Mouse (Mus musculus): ENCODE data around the gene Tmem165.

Tmem165 gene

DNA sequence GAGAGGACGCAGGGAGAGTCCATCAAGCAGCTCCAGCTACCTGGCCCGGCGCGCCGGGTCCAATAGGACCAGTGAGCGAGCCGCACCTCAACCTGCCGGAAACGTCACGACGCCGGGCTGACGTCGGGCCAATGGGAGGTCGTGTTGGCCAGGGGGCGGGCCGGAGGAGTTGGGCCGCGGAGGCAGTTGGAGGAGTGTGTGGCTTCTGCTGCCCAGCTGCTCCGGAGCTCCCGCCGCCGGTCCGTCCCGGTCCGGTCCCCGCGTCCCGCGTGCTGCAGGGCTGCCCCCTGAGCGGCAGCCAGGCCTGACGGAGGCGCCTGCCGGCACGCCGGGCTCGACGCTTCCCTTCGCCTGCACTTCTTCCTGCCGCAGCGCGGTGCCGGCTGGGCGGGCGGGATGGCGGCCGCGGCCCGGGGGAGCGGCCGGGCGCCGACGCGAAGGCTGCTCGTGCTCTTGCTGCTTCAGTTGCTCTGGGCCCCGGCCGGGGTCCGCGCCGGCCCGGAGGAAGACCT, at the start of gene Tmem165:
Gene Tmem165, plus strand, starts transcription at position 131 of the 512 bp plus-strand sequence.
- peak; percentile 94 for DNase-seq

- DNase-seq: no peak
Observed at GRCm38 (mm10) chr5:76135644-76136043, 48.0 kb upstream of the Tmem165 start.

- DNase-seq: no peak
Observed at GRCm38 (mm10) chr5:76136271-76136670, 47.4 kb upstream of the Tmem165 start.

DNA sequence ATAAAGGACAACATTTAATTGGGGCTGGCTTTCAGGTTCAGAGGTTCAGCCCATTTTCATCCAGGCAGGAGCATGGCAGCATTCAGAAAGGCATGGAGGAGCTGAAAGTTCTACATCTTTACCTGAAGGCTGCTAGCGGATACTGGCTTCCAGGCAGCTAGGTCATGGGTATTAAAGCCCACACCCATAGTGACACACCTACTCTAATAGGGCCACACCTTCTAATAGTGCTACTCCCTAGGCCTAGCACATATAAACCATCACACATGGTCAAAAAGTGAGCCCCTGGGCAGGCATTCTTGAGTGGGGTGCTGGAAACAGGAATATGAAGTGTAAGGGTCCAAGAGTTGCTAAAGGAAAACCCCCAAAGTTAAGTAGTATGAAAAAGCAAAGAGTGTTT, 46.1 kb upstream of the Tmem165 start:
- no peak for DNase-seq

- DNase-seq: no peak
Observed at GRCm38 (mm10) chr5:76138071-76138470, 45.6 kb upstream of the Tmem165 start.

- DNase-seq: no peak
Observed at GRCm38 (mm10) chr5:76138512-76138911, 45.2 kb upstream of the Tmem165 start.

GRCm38 (mm10) chr5:76139171-76139671, 44.5 kb upstream of the Tmem165 start:
- peak; percentile 16 for DNase-seq

- peak; percentile 82 for DNase-seq
Observed at GRCm38 (mm10) chr5:76139808-76140729, 43.6 kb upstream of the Tmem165 start, which contains the start of gene Srd5a3. Srd5a3 (plus strand) TSS chr5:76140271.

- no peak for DNase-seq
Observed at GRCm38 (mm10) chr5:76140730-76141066, 43.0 kb upstream of the Tmem165 start.

GRCm38 (mm10) chr5:76143356-76143755, 40.3 kb upstream of the Tmem165 start:
- no peak for DNase-seq

DNA sequence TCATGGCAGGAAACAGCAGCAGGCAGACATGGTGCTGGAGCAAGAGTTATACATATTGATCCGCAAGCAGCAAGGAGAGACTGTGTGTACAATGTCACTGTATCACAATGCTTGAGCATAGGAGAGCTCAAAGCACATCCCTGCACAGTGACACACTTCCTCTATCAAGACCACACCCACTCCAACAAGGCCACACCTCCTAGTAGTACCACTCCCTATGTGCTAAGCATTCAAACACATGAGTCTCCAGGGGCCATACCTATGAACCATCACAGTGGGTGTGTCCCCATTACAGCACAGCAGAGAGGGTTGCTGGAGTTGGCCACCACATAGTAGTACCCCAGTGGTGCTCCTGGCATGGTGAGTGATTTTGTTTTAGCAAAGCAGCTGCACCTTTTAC, 37.3 kb upstream of the Tmem165 start:
- no peak for DNase-seq

DNA sequence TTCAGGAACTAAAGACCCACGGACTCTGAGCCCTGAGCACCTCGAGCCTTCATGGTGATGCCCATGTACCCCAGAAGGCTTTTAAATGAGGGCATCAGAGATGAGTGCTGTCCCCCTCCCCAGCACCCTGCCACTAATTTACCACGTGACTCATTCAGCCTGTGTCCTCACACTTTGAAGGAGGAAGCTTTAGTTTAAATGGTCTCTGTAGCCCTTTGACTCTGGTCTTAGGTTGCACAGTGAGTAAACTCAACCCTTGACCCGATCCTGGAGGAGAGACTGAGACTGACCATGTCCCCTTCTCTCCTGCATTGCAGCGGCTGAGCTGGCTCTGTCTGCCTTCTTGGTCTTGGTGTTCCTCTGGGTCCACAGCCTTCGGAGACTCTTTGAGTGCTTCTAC, 34.2 kb upstream of the Tmem165 start:
- DNase-seq: no peak

- DNase-seq: no peak
Observed at GRCm38 (mm10) chr5:76152956-76153355, 30.7 kb upstream of the Tmem165 start.

DNA sequence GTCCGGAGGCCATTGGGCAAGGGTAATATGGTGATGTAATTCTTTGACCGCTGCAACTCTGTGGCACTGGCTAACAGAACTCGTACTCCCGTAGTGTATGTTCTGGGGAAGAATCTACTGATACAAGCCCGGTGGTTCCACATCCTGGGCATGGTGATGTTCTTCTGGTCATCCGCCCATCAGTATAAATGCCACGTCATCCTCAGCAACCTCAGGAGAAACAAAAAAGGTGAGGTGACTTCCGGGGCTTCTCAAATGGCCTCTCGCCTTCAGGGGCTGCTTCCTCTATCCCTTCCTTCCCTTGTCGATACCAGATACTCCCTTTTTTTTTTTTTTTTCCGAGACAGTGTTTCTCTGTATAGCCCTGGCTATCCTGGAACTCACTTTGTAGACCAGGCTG, 30.2 kb upstream of the Tmem165 start:
- DNase-seq: no peak

DNA sequence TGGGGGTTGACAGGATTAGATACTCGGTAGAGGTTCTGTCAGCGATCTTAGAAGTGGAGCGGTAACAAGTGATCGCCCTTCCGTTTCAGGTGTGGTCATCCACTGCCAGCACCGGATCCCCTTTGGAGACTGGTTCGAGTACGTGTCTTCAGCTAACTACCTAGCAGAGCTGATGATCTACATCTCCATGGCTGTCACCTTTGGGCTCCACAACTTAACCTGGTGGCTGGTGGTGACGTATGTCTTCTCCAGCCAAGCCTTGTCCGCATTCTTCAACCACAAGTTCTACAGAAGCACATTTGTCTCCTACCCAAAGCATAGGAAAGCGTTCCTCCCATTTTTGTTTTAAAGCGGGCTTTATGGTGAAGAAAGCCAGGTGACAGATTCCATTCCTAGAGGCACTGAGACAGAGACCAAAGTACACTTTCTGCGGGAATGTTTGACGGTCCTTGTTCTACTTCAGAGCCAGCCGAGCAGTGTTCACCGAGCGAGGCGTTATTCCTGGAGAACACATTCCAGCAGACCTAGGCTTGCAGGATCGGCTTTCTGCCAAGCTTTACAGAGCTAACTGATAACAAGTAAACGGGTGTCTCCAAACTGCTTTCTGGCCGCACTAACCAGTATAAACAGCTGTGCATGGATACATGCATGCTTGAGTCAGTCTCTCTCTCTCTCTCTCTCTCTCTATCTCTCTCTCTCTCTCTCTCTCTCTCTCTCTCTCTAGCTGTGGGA, 29.1 kb upstream of the Tmem165 start:
- no peak for DNase-seq

GRCm38 (mm10) chr5:76159555-76159954, 24.1 kb upstream of the Tmem165 start:
- DNase-seq: no peak

DNA sequence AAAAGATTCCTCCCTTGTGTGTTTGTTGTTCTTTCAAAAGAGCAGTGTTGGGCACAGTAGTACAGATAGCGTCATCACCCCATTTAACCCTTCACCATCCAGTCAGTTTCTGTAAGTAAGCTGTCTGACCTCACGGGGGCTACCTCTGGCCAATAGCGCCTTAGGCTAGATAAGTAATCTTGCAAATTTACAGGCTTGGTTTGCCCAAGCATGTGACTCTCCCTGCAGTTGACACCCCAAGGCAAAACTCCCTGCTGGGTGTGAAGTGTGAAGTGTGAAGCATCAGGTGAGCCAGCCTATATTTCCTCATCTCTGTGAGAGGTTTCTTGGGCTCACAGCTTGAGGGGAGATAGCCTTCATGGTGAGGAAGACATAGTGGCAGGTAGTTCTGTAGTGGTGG, 23.6 kb upstream of the Tmem165 start:
- DNase-seq: no peak

GRCm38 (mm10) chr5:76161491-76161890, 22.2 kb upstream of the Tmem165 start:
- no peak for DNase-seq

GRCm38 (mm10) chr5:76162926-76163325, 20.8 kb upstream of the Tmem165 start:
- no peak for DNase-seq

GRCm38 (mm10) chr5:76163828-76164390, 19.8 kb upstream of the Tmem165 start:
- DNase-seq: no peak

- no peak for DNase-seq
Observed at GRCm38 (mm10) chr5:76164827-76165226, 18.9 kb upstream of the Tmem165 start.

DNA sequence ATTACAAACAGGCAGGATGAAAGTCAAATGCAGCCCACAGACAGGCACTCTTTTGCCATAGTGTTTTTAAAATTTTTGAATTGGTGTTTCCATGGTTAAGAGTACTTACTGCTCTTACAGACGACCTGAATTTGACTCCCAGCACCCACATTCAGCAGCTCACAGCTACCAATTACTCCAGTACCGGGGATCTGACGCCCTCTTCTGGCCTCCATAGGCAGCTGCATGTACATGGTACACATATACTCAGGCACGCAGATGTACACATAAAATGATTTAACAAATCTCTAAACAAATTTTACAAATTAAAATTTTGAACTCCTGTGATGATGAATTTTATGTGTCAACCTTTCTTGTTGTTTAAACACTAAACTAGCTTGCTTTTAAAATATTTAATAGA, 13.2 kb upstream of the Tmem165 start:
- DNase-seq: no peak

DNA sequence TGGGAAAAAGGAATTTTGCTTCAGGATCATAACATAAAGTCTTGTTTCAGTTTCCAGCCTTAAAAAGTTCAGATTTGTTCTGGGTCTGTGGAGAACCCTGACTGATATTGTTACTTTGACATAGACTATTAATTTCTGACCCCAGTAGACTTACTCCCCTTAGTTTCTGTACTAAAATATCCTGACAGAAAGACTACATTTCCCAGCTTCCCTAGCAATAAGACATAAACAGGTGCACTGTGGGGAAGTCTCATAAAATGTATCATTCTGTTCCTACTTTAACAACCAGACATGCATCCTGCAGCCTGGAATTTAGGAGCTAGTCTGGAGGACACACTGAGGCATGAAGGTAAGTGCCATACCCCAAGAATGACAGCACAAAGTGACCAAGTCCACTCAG, 12.6 kb upstream of the Tmem165 start:
- no peak for DNase-seq
